Mouse (Mus musculus): Measurements from ENCODE around the gene Samd14.

DNA sequence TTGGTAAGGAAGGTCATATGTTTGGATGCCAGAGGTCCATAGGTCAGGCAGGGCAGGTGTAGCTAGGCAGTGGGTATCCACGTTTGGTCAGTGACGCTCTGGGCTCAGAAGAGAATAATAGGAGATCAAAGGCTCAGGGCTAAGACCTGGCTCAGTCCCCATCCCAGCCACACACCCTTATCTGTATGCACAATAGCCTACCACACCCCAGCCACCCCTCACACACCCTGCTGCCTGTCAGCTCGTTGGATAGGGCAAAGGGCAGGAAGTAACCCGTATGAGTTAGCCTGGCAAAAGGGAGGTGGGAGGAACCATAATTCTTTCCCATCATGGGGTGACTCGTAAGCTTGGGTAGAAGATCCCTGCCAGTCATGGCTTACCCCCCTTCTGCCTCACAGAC is 12.1 kb upstream of the Samd14 start:
- TF ChIP-seq GATA1 (IDR thresholded peaks at IDR 0.05; ENCODE audit: borderline replicate concordance, low read length) (0 out of 3 replicates have a peak, but pooled peaks have one; percentile 14), FLI1 (IDR thresholded peaks at IDR 0.05; ENCODE audit: low read length) (no peak)
